ENCODE assay signal across 19 mouse cellular contexts in genomic region chr5:130165213-130165612, GRCm38 (mm10).
"Had no signal": no experiment of that assay in that cellular context is flagged by ENCODE, and none has a peak within 500 bp of the region (broad histone marks: within the 10 kb centered on the region; RNA-seq: fewer than 3 reads in every experiment).

No protein-coding gene starts in this region.

- H3K36me3 ChIP-seq: limb, embryonic 12.5 days; limb, embryonic 15.5 days; midbrain, embryonic 10.5 days; midbrain, embryonic 13.5 days; neural tube, embryonic 13.5 days had no signal

- H3K4me3 ChIP-seq: limb, embryonic 12.5 days; limb, embryonic 15.5 days; midbrain, embryonic 10.5 days; midbrain, embryonic 13.5 days; myocyte; neural tube, embryonic 13.5 days had no signal

- H3K4me1 ChIP-seq: limb, embryonic 12.5 days; limb, embryonic 15.5 days; midbrain, embryonic 10.5 days; midbrain, embryonic 13.5 days; neural tube, embryonic 13.5 days had no signal

- H3K27me3 ChIP-seq: limb, embryonic 12.5 days; limb, embryonic 15.5 days; midbrain, embryonic 13.5 days; neural tube, embryonic 13.5 days had no signal

- ATAC-seq: intestine, postnatal 0 days; midbrain, embryonic 13.5 days; midbrain, embryonic 16.5 days had no signal

- H3K4me2 ChIP-seq: limb, embryonic 12.5 days; limb, embryonic 15.5 days; midbrain, embryonic 13.5 days; neural tube, embryonic 13.5 days had no signal

- H3K9me3 ChIP-seq: limb, embryonic 12.5 days; limb, embryonic 15.5 days; midbrain, embryonic 10.5 days; midbrain, embryonic 13.5 days; neural tube, embryonic 13.5 days had no signal

- H3K27ac ChIP-seq: kidney, postnatal 0 days; limb, embryonic 12.5 days; limb, embryonic 15.5 days; midbrain, embryonic 10.5 days; midbrain, embryonic 13.5 days; neural tube, embryonic 13.5 days; stomach, postnatal 0 days had no signal

- H3K9ac ChIP-seq: limb, embryonic 12.5 days; limb, embryonic 15.5 days; midbrain, embryonic 13.5 days; neural tube, embryonic 13.5 days had no signal

- DNase-seq: kidney, adult 2 months; kidney, postnatal 25 days; left cerebral cortex, postnatal 4 days; lung, adult 2 months; lung, postnatal 14 days; lung, postnatal 4 days; thymus, adult 2 months; thymus, postnatal 14 days; thymus, postnatal 4 days had no signal
